Mouse (Mus musculus) spleen, postnatal 4 days (tissue): ENCODE measurements around the gene Pitpnm3.
A peak's percentile ranks its signal among the peaks of the same experiment; 100 is the strongest.

Experiments
- DNase-seq, 2 experiments: peaks; one replicate each; pipeline ENCODE4 v3.0.0; 2022; ENCODE audit warnings: low spot score in 2 of 2

The Pitpnm3 gene

DNA sequence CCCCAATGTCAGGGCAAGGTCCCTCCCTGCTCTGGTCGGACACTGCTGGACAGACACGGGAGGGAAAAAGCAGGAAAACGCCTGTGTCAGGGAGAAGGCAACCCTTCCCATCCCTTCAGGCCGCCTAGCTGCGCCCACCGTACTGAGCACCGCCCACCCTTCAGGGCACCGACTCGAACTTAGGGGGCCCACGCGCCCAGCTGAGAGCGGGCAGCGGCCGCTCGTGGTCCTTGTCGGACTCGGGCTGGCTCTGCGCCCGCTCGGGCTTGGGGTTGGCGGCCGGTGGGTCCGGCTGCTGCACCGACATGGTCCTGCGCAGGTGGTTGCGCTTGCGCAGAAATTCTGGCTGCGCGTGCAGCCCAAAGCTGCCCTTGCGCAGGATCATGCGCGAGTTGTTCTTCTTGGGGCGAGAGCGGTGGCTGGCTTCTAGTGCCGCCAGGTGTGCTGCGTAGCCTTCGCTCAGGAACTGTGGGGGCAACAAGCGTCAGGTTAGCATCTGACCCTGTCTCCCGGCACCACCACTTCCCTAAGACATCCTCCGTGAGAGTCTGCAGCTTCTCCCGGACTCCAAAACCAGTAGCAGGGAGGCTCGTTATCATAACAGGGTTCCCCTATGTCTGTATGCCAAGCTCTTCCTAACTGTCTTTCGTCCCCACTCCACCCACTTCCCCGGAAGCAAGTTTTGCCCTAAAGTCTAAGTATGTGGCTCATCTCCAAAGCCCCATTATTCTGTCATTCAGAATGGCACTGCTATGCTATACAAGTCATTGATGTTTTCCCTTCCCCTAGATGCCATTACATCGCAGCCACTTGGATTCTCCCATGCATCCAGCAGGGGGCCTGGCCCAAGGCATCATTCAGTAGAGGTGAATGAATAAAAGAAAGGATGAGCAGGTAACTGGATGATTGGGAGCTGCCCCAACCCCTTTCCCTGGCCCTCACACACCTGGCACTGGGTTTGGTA, 84.4 kb downstream of the Pitpnm3 start:
- no peak for DNase-seq

DNA sequence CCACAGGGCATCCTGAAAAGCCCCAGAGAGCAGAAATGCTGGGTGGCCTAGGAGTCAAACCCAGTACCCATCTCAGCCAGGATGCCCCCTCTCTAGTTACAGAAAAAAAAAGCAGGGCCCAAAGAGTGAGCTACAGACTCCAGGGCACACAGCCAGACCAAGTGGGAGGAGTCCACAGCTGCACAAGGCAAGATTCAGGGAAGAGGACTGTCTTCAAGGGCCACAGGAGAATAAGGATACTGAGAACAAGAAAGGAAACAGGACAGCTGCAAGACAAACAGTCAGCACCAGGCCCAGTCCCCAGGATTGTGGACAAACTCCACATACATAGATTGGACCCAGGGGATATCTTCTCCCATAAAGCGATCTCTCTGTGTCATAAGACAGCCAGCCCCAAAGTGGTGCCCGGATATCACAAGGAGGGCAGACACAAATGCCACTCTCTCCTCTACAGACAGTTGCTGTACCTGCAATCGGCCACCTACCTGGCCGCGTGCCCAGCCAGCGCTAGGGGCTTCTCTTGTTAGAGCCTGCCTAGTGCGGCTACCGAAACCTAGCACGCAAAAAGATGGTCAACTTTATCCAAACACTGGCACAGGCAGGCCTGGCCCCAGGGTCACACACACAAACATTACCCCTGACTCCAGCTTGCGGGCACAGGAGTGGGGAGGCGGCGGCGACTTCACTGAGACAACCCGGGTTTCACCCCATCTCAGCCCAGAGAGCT, 85.2 kb downstream of the Pitpnm3 start:
- DNase-seq = no peak

DNA sequence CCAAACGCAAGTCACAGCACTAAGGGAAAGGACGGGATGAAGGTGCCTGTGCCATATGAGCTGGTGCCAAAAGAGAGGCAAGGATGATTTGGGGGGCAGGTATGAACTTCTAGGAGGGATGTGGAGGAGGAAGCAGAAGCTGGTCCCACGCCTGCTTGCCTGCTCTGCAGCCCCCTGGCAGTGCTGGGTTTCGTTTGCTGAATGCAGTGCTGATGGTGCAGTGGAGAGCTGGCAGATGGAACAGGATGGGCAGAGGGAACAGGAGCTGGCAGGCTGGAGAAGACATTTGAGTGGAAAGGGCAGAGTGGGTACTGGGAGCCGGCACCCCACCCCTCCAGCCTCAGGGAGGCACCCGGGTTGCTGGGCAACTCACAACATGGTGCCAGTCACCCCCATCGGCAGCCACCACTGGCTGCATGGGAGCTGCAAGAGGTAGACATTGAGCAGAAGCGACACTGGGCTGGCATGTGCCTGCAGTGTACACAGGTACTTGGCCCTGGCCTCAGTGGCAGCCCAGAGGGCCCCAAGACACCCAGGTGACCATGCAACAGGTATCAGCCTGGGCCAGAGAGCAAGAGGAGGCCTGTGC, 86.3 kb downstream of the Pitpnm3 start:
- no peak for DNase-seq

DNA sequence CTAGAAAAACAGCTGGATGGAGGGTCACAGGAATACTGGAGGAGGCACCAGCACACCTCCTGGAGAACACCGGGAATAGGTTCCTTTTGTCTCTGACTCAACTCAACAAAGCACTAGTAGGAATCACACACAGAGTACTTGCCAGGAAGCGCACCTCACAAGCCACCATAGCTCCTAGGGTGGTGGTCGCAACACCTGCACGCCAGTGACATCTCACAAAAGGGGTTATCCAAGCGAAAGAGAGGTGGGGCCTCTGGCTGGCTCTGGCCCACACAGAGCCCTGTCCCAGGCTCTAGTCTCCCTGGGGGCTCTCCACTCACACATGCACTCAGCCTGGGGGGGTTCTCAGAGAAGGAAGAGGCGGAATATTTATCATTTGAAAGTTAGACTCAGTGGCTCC, 86.8 kb downstream of the Pitpnm3 start:
- DNase-seq = no peak

DNA sequence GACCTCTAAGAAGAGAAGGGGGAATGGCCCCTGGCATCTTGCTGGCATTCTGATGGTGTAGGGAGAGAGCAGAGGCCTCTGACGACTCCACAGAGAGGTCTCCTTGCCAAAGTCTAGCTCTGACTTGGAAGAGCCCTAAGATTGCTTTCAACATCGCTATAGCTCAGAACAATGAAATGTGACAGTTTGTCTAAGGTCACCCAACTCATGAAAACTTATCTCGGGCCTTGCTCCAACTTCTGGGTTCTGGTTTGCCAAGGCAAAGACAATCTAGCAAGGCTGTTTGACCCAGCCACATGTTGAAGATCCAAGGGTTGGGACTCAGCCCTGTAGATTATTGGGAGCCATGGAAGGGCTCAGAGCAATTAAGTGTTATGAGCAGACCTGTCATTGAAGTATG, 91.3 kb downstream of the Pitpnm3 start:
- DNase-seq = no peak

DNA sequence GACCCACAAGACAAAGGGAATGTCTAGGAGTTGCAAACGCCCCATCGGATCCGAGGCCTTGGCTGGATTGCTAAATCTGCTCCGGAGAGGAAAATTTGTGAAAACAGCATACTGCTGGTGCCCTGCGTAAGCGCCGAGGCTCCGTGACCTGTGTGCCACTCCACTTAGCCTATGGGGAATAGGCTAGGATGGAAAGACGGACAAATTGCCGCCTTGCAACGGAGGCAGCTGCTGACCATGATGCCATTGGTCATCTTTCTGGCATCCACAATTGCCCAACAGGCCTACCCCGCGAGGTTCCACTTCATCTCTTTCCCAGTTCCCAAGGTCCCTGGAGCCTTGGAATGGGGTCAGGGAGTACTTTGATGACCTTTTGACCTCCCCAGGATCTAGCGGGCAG, 92.9 kb downstream of the Pitpnm3 start:
- no peak for DNase-seq

DNA sequence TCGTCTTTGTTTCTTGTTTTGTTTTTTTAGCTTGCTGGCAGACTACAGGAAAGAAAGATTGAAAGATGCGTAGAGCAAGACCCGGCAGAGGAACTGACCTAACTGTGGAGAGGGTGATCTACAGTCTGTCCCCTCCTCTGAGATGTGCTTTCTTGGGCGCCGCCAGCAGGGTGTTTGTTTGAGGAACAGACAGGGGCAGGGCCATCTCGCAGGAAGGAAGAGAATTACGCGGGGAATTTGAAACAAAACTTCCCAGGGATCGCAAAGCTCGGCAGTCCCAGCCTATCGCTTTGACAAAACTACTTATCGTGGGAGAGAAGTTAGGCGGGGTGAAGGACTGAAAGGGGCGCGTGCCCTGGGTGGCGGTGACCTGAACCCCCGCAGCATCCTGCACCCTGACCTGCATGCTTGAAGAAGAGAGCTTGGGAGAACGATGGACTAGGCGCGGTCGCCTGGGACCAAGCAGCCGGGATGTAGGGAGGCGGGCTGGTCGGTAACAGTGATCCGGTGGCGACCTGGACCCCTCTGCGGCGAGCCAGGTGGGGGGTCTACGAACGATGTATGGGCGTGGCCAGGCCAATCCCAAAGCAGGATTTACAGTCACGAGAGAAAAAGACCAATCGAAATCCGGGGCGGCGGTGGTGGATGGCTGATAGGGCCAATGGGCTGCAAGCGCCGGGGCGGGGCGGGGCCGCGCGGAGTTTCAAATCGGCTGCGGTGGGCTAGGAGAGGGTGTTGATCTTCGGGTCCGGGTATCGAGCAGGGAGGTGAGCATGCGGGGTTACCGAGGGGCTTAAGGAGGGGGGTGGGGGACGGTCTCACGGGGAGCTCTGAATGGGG, 93.6 kb downstream of the Pitpnm3 start, which contains the start of gene Pimreg:
Gene Pimreg (plus strand): TSS at position 265 of the 840 bp plus-strand sequence.
- peak; percentile 77 to 90 for DNase-seq

DNA sequence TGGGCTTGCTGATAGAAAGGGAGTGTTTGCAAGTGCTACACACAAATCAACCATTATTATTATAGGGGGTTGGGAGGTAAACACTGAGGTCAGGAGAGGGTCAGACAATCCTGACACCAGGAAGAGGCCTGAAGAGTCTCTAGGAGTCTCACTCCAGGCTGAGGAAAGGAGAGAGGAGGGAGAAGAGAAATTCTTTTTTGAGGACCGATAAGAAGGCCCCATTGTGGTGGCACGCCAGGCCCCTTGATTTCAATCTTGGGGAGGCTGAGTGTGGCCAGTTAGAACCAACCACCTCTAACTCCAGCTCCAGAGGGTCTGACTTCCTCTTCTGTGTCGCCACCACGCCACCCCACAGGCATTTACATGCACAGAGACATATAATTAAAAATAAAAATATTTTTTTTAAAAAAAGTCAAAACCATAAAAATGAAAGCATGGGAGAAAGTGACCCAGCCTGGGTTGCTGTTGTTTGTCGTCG, 94.2 kb downstream of the Pitpnm3 start:
- no peak for DNase-seq

DNA sequence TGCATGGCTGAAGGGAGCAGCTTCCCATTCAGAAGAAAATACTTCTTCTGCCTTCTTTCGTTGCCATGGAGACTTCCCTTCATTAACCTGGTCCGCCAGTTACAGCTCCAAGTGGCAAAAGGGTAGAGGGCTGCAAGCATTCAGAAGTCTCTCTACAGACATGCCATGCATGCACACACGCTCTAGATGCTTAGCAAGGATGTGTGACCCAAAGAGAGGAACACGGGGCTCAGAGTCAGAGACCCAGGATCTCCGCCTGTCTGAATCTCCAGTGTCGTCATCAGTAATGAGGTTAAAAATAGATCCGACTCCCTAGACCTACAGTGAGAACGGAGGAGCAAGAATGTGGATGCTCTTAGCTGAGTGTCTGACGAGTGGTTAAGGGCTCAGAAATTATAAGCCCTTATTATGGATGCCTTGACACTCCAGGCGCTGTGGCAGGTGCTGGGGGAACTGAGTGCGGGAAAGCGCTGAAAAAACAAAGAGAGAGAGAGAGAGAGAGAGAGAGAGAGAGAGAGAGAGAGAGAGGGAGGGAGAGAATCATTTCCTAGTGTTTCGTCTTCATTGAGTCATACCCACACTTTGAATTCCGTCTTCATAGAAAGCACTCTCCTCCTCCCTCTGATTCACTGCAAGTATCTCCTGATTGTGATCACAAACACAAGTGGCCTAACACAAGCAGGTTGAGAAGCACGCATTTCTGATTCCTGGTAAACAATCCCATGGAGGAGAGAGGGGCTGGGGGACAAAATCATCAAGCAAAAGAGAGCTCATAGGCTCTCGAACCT, 95.8 kb downstream of the Pitpnm3 start:
- DNase-seq = no peak

DNA sequence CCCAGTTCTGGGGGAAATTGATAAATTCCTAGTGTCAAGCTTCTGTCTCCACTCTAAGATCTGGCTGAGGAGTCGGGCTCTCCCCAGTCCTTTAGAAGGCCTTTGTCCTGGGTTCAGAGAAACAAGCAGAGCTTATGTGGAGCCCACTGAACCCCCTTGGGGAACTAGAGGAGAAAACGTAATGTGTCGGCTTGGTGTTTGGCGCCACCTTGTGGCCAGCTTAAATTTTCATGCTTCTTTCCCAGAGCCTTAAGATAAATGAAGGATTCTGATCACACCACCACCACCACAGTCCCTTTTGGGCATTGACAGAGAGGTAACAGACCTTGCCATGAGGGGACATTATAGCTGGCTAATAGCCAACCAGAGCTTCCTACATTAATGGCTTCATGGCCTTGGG, 97.6 kb downstream of the Pitpnm3 start:
- peak; percentile 61 to 88 for DNase-seq

DNA sequence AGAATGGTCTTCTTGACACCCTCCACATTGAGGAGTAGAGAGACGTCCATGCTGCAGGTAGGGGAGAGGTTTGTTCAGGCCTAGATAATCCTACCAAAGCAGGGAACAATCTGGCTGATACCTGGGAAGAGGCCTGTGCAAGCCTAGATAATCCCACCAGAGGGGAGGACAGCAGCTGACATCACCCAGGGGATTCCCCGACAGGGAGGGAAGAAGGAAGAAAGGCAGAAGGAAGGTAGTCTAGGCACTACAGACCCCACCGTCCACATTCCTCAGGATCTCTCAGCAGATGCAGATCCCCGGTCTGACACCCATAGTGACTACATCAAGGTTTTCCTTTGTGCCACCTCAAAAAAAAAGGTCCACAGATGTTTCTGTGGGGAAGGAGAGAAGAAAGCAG, 98.2 kb downstream of the Pitpnm3 start, which contains the start of gene Aipl1:
Gene Aipl1 (minus strand): TSS at position 101 of the 400 bp plus-strand sequence.
- DNase-seq = no peak

DNA sequence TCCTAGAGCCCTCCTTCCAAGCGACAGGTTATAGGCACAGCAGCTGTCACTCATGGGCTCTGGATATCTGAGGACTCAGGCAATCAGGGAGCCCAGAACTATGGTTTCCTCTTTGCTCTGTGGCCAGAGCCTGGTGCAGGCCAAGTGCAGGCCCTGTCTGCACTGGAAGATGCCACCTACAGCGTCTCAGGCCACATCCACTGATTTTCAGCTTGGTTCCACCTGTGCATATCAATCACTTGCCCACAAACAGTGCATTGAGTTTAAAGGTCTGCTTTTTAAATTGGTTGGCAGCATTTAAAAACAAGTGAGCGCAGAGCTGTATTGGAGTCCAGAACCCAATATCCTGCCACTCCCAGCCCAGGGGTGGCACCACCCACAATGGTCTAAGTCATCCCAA, 103.0 kb downstream of the Pitpnm3 start:
- DNase-seq = no peak

DNA sequence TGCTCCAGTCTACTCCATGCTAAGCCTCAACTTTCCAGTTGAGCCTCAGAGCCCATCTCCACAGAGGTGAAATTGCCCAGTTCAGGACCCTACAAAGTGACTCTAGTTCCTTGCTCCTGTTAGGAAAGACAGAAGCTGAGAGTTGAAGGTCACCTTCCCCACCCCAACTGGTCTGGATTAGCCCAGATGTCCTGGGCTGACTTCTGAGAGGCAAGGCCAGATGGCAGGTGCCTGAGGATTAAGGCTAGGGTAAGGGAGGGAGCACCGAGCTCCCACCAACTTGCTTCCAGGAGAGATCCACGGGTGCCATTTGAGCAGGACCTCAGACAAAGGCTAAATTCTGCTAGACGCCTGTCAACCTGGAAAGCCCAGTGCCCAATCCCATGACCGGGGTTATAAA, 103.5 kb downstream of the Pitpnm3 start:
- DNase-seq = no peak

DNA sequence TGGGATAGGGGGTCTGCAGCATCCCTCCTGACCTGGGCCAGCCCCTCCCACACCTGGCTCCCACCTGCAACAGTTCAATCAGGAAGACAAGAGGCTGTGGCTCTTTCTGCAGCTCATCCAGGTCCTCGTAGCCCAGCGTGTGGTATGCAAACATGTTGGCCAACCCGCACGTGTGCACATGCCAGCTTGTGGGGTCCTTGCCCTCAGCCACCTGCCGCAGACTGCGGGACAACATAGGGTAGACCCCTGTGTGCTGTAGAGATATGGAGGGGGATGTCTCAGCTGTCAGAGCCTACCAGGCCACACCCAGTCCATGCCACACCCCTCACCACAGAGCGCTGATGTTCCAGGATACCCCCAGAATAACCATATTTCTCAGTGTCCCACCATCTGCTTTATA, 104.2 kb downstream of the Pitpnm3 start:
- DNase-seq = no peak

DNA sequence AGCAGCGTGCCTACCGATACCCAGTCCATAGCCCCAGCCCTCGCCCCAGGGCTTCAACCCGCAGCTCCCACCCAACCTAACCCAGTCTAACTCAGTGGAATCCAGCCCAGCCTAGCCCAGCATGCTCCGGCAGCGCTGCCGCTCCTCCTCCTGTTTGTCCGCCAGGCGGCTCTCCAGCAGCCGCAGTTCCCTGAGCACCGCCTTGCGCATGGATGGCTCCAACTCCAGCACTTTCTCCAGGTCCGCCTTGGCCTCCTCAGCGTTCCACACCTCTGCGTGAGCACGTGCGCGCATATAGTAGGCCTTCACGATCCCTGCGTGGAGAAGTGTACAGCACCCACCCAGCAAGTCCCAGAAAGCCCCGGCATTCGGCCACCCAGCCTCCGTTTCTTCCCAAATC, 106.4 kb downstream of the Pitpnm3 start:
- no peak for DNase-seq

DNA sequence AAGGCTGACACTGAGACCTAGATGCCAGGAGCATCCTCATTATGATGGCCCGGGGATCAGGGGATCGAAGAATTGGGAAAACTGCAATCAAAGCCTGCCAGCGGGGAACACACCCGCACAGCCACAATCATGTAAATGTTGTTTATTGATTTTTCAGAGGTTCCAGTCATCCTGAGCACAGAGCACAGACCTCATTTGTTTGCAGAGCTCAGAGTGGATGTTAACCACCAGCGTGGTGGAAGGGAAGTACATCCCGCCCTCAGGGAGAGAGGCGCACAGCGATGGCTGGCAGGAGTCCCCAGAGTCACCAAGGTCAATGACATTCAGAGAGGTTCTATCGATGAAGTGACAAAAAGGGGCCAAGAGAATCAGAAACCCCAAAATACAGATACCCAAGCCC, 107.7 kb downstream of the Pitpnm3 start:
- no peak for DNase-seq

DNA sequence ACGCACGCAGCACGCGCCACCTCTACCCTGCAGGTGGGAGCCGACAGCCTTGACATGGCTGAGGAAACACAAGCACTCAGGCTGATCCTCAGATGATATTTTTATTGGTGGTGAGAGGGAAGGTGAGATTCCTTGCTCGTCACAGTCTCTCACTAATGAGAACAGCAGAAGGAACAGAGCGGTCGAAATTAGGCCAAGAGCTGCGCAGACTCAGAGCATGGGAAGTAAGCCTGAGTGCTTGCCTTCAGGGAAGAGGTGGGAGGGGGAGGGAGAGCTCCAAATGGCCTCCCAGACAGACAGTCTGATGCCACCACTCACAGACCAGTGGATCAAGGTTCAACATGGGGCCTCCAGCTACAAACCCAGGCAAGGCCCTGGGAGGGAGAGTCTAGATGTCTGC, 109.1 kb downstream of the Pitpnm3 start:
- no peak for DNase-seq

DNA sequence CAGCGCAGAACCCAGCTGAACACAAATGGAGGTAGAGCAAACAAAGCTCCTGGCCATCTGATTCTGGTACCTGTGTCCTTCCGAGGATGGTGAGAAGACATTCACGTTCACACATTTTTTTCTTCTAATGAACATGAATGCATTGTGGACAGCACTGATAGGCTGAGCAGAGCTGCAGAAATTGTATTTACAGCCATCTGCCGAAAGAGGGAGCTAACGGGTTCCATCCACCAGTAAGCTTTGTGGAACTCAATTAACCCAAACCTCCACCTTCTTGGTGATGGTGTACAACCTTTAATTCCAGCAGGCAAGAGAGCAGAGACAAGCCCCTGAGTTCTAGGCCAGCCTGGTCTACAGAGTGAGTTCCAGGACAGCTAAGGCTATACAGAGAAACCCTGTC, 109.7 kb downstream of the Pitpnm3 start:
- no peak for DNase-seq

DNA sequence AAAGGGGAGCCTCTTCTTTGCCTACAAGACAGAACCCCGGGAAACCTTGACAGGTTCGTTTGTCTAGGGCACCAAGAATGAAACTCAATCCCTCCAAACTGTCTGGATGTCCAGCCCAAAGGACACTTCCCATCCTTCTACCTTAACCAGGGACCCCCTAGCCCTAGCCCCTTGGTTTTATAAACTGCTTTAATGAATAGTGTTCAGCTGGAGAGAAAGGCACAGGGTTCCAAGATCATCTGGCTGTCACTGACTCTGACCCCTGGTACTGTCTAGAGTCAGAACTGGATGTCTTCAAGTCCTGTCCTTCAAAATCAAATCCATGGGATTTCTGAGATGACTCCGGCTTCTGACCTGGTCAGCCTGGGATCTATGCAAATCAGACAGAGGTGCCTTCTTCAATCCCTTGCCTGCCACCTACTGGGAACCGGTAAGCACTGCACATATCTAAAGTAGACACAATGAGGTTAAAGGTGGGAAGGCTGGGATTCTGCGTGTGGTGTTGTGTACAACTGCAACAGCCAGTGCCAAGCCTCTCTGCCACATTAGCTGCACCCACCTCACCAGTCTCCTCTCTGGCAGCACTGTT, 111.3 kb downstream of the Pitpnm3 start:
- peak in 1 of 2 experiments; percentile 30 for DNase-seq

DNA sequence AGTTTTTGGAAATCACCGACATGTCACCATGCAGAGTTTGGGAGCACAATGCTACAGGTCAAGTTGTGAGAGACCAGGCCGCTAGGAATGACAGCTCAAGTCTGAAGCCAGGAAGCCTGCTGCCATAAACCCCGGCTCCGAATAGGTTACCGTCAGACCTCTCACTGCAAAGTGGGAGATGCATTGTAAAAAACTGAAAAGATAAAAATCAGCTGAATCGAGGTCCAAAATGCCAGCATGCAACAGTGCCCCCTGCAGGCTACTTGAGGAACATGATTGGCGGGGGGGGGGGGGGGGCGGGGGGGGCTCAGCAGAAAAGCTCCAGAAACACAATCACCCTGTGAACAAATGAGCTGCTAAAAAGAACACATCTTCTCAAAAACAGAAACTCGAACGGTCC, 112.0 kb downstream of the Pitpnm3 start:
- no peak for DNase-seq
